Mouse (Mus musculus): ENCODE data around the gene Tmem178b. TPM values are rescaled to one million over a fixed set of nuclear protein-coding genes. Genes with fewer than 3 reads are reported as not detected.
A peak's percentile ranks its signal among the peaks of the same experiment; 100 is the strongest.

Tmem178b gene
- polyA plus RNA-seq, 1 experiment from 2014 or later = 10.5 TPM

DNA sequence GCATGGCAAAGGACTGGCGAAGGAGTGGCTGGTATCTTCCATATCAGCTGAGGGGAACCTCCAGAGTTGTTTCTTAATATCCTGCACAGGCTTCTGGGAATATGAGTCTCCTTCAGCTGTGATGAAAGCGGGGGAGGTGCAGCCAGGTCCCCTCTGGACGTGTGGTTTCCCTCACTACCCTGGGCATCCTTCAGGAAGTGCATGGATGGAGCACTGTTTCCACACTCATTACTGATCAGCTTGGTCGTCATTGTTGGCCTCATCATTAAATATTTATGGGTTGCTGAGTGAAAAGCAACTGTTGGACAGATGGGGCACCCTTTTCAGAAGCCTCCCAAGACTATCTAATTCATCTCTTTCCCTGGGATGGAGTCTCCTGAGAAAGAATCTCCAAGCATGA is 146.3 kb downstream of the Tmem178b start:
- Histone ChIP-seq H3K4me1 (replicated peaks; ENCODE audit: control insufficient read depth, insufficient read depth, low read length) (peaks cover 2% of the 10 kb centered on the region; the same call in 1 of the 2 replicates), H3K4me2 (replicated peaks; ENCODE audit: low read depth, low read length) (no peak overlapping the region), H3K36me3 (ENCODE audit: control insufficient read depth, insufficient read depth, low read length) (no peaks in the 10 kb centered on the region), H3K27me3 (ENCODE audit: control insufficient read depth, insufficient read depth, low read length) (no peaks in the 10 kb centered on the region), H3K9me3 (ENCODE audit: control insufficient read depth, low read length) (no peaks in the 10 kb centered on the region), H3K9ac (ENCODE audit: low read depth, low read length) (no peak overlapping the region), H3K4me3 (ENCODE audit: low read depth, low read length) (no peak overlapping the region), H3K27ac (ENCODE audit: low read depth, low read length) (peak overlapping the region; percentile 58; the same call in 1 of the 2 replicates)
- ATAC-seq (ENCODE audit: low FRiP score) (peak; percentile 85), DNase-seq (ENCODE audit: low spot score) (peak; percentile 69)
- WGBS = 26% methylated on average over 4 of the region's 4 CpGs

DNA sequence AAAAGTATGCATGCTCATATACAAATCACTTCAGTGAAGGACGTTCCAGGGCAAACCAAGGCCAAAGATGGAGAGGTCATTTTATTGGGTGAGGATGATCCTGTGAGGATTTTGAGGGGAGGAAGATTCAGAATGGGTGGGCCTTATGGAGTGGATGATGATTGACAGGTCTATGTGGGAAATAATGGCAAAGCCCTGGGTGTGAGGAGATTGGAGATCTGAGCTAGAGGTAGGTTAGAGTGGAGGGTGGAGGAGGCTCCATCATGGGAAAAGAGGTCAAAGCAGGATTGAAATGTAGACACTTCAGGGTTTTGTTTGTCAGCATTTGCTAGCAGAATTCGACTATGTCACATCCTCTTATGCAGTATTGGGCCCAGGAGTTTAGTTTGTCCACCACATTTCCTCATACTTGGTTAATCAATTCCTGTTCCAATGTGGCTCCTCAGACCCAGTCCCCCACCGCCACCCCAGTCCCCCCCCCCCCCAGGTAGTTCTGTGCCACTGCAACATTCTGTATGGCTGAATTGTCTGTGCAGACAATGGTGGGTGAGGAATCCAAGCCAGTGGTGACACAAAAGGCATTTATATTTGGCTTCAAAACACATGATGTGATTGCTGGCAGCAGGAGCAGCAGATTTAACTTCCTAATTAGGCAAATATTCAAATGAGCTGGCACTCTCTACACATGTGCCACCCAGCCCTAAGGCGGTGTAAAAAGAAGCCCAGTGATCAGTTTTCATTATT is 150.7 kb downstream of the Tmem178b start:
- no peak overlapping the region for H3K4me2 ChIP-seq (replicated peaks; ENCODE audit: low read depth, low read length)
- H3K27me3 ChIP-seq (ENCODE audit: control insufficient read depth, insufficient read depth, low read length) = no peaks in the 10 kb centered on the region
- ATAC-seq (ENCODE audit: low FRiP score) = peak; percentile 68
- peak overlapping the region; percentile 61 for H3K27ac ChIP-seq (ENCODE audit: low read depth, low read length)
- no peak overlapping the region for H3K4me3 ChIP-seq (ENCODE audit: low read depth, low read length)
- DNase-seq (ENCODE audit: low spot score) = no peak
- no peak overlapping the region for H3K9ac ChIP-seq (ENCODE audit: low read depth, low read length)
- no peaks in the 10 kb centered on the region; the same call in 1 of the 2 replicates for H3K4me1 ChIP-seq (replicated peaks; ENCODE audit: control insufficient read depth, insufficient read depth, low read length)
- WGBS = 67% methylated on average over 4 of the region's 4 CpGs
- no peaks in the 10 kb centered on the region for H3K36me3 ChIP-seq (ENCODE audit: control insufficient read depth, insufficient read depth, low read length)
- no peaks in the 10 kb centered on the region for H3K9me3 ChIP-seq (ENCODE audit: control insufficient read depth, low read length)

DNA sequence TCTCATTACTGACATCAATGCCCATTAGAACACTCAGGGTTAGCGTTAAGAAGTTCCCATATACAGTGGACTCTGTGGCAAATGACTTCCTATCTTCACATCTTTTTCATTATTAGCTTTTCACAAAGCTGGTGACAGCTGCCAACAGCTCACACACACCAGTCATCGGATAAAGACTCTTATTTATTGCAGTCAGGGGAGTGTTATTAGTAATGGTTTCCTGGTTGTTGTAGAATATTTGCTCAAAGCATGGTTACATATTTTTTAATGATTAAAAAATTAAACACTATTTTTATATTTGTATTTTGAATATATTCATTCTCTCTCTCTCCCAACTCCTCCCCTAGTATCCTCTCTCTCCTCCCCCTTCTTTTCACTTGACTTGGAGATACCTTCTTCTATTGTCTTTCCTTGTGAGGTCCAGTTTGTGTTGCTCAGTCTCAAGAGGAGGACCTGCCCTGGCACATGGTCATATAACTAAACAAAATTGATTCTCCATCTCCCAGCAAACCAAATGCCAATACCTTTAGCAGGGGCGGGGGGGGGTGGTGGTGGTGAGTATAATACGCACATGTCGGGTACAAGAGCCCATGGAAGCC is 151.4 kb downstream of the Tmem178b start:
- H3K36me3 ChIP-seq (ENCODE audit: control insufficient read depth, insufficient read depth, low read length) = no peaks in the 10 kb centered on the region
- no peak for DNase-seq (ENCODE audit: low spot score)
- H3K9ac ChIP-seq (ENCODE audit: low read depth, low read length) = no peak overlapping the region
- H3K4me3 ChIP-seq (ENCODE audit: low read depth, low read length) = no peak overlapping the region
- no peaks in the 10 kb centered on the region; the same call in 1 of the 2 replicates for H3K4me1 ChIP-seq (replicated peaks; ENCODE audit: control insufficient read depth, insufficient read depth, low read length)
- no peak for ATAC-seq (ENCODE audit: low FRiP score)
- no peaks in the 10 kb centered on the region for H3K9me3 ChIP-seq (ENCODE audit: control insufficient read depth, low read length)
- H3K27me3 ChIP-seq (ENCODE audit: control insufficient read depth, insufficient read depth, low read length) = no peaks in the 10 kb centered on the region
- 69% methylated on average over 5 of the region's 5 CpGs for WGBS
- H3K27ac ChIP-seq (ENCODE audit: low read depth, low read length) = no peak overlapping the region; the same call in 1 of the 2 replicates
- no peak overlapping the region for H3K4me2 ChIP-seq (replicated peaks; ENCODE audit: low read depth, low read length)

DNA sequence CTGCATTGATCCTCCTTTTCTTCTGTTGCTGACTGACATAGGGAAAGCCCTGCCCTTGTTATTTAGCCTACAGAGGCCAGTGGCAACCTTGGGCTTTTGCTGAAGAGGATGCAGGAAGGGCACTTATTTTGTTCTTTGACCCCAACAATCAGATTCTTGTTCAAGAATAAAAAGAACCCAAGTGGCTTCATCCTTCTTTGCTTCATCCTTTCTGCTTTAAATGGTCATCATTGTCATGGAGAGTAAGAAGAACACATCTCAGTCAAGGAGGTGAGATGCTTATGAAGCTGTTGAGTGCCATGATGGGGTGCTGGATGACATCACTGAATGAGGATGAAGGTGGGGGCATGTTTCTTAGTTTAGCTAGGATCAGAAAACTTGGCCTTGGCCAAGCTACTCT is 159.8 kb downstream of the Tmem178b start:
- H3K9ac ChIP-seq (ENCODE audit: low read depth, low read length) = no peak overlapping the region
- H3K27me3 ChIP-seq (ENCODE audit: control insufficient read depth, insufficient read depth, low read length) = no peaks in the 10 kb centered on the region
- ATAC-seq (ENCODE audit: low FRiP score) (no peak), DNase-seq (ENCODE audit: low spot score) (no peak)
- H3K4me3 ChIP-seq (ENCODE audit: low read depth, low read length) = no peak overlapping the region
- no peaks in the 10 kb centered on the region for H3K36me3 ChIP-seq (ENCODE audit: control insufficient read depth, insufficient read depth, low read length)
- H3K4me2 ChIP-seq (replicated peaks; ENCODE audit: low read depth, low read length) = no peak overlapping the region
- H3K9me3 ChIP-seq (ENCODE audit: control insufficient read depth, low read length) = no peaks in the 10 kb centered on the region
- H3K4me1 ChIP-seq (replicated peaks; ENCODE audit: control insufficient read depth, insufficient read depth, low read length) = no peaks in the 10 kb centered on the region; the same call in 1 of the 2 replicates
- H3K27ac ChIP-seq (ENCODE audit: low read depth, low read length) = no peak overlapping the region

DNA sequence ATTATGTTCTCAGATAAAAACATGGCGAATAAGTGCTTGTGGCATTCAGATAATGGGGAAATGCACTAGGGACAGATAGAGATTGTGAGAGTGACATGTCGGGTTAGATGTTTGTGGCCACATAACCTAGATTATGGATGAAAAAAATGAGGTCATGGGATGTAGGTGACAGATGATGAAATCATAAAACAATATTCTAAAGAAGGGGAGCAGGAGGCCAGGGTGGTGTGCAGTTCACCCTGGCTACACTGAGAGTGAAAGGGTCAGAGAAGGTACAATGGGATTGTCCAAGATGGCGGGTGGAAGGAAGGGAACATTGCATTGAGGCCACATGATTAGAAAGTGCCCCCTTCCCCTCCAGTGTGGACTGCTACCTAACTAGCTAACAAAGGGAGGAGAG is 160.9 kb downstream of the Tmem178b start:
- H3K4me3 ChIP-seq (ENCODE audit: low read depth, low read length) = no peak overlapping the region
- no peaks in the 10 kb centered on the region for H3K36me3 ChIP-seq (ENCODE audit: control insufficient read depth, insufficient read depth, low read length)
- no peaks in the 10 kb centered on the region for H3K9me3 ChIP-seq (ENCODE audit: control insufficient read depth, low read length)
- H3K9ac ChIP-seq (ENCODE audit: low read depth, low read length) = no peak overlapping the region
- H3K27ac ChIP-seq (ENCODE audit: low read depth, low read length) = no peak overlapping the region
- no peak overlapping the region for H3K4me2 ChIP-seq (replicated peaks; ENCODE audit: low read depth, low read length)
- H3K27me3 ChIP-seq (ENCODE audit: control insufficient read depth, insufficient read depth, low read length) = no peaks in the 10 kb centered on the region
- no peak for ATAC-seq (ENCODE audit: low FRiP score)
- no peak for DNase-seq (ENCODE audit: low spot score)
- H3K4me1 ChIP-seq (replicated peaks; ENCODE audit: control insufficient read depth, insufficient read depth, low read length) = no peaks in the 10 kb centered on the region; the same call in 1 of the 2 replicates
- 95% methylated on average over 3 of the region's 3 CpGs for WGBS

DNA sequence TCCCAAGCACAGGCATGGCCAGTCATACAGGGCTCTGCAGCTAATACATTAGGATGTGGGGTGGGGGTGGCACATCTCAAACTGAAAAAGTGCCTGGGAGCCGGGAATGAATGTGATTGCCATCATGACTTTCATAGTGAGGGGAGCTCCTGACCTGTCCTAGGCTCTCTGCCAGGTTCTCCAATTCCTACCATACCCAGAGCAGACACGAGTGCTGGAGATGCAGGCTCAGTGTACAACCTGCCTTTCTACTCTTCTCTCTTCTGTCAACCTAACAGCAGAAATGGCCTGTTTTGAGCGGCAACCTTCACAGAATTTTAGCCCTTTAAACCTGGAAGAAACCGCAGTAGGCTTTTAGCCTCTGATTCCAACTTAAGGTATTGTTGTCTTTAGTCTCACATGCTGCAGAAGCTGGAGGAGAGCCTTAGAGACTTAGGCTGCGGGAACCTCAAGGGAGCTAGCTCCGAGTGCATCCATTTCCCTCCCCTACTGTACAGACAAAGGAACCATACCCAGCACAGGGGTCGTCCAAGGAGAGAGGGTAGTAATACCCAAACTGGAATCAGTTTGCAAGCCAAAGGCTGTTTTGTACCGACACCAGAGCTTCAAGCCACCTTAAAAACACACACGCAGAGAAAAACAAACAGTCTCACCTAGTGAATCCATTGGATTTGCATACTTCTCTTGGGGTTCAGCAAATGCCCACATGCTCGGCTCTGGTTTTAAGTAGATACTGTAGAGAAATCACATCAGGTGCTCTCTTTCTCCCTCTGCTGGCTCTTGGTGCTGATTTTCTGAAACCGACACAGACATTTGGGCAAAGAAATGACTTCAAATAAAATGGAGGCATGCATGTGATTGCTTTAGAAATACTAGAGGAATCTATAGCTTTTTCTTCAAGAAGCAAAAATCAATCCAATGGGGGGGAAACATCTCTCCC is 176.2 kb downstream of the Tmem178b start:
- Histone ChIP-seq H3K9ac (ENCODE audit: low read depth, low read length) (peak overlapping the region; percentile 2; the same call in 1 of the 2 replicates), H3K4me1 (replicated peaks; ENCODE audit: control insufficient read depth, insufficient read depth, low read length) (no peaks in the 10 kb centered on the region), H3K9me3 (ENCODE audit: control insufficient read depth, low read length) (no peaks in the 10 kb centered on the region), H3K27me3 (ENCODE audit: control insufficient read depth, insufficient read depth, low read length) (no peaks in the 10 kb centered on the region), H3K4me3 (ENCODE audit: low read depth, low read length) (no peak overlapping the region), H3K36me3 (ENCODE audit: control insufficient read depth, insufficient read depth, low read length) (no peaks in the 10 kb centered on the region), H3K27ac (ENCODE audit: low read depth, low read length) (peak overlapping the region; percentile 64), H3K4me2 (replicated peaks; ENCODE audit: low read depth, low read length) (peak overlapping the region; percentile 2; the same call in 1 of the 2 replicates)
- 45% methylated on average over 11 of the region's 11 CpGs for WGBS
- DNase-seq (ENCODE audit: low spot score) (peak; percentile 62), ATAC-seq (ENCODE audit: low FRiP score) (peak; percentile 79)

DNA sequence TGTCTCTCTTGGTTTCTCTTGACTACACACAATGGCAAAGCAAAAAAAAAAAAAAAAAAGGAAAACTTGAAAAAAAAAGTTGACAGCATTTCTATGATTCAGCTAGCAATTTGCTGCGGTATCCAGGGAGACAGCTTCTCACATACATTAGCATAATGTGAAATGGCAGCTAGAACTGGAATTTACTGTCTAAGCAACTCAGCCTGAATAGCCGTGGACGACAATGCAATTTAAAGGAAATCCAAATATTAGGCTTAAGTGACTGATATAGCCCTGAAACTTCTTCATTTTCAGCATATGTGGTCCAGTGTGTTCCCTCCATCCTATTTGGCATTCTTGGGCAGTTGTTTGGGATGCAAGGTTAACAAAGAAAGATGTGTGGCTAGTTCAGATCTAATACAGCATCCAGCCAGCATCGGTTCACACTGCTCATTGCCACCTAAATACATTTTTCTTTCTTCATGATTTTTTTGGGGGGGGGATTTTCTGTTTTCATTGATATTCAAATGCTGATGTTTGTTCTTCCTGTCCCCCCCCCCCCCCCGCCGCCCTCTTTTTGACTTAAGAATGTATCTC is 176.9 kb downstream of the Tmem178b start:
- Histone ChIP-seq H3K27ac (ENCODE audit: low read depth, low read length) (no peak overlapping the region), H3K27me3 (ENCODE audit: control insufficient read depth, insufficient read depth, low read length) (no peaks in the 10 kb centered on the region), H3K4me1 (replicated peaks; ENCODE audit: control insufficient read depth, insufficient read depth, low read length) (no peaks in the 10 kb centered on the region), H3K9ac (ENCODE audit: low read depth, low read length) (no peak overlapping the region), H3K36me3 (ENCODE audit: control insufficient read depth, insufficient read depth, low read length) (no peaks in the 10 kb centered on the region), H3K4me2 (replicated peaks; ENCODE audit: low read depth, low read length) (no peak overlapping the region), H3K4me3 (ENCODE audit: low read depth, low read length) (no peak overlapping the region), H3K9me3 (ENCODE audit: control insufficient read depth, low read length) (no peaks in the 10 kb centered on the region)
- DNase-seq (ENCODE audit: low spot score) = peak; percentile 25
- ATAC-seq (ENCODE audit: low FRiP score) = peak; percentile 80
- WGBS = 58% methylated on average over 4 of the region's 6 CpGs

DNA sequence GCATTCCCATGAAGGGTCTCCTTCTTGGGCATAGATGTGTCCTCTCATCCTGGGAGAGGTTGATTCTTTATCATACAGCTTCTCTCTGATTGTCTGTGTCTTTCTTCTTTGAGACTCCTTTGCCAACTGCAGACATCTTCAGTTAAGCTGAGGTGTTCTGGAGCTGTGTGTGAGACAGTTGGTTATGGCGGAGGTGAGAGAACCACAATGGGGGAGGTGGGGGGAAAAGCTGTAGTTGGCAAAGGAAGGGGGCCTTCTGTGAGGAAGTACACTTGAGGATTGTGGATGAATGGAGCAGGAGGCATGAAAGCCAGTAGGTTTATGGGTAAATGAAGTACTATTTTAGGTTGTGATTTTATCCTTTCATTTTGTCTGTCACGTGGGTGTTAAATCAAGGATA is 178.6 kb downstream of the Tmem178b start:
- no peaks in the 10 kb centered on the region for H3K4me1 ChIP-seq (replicated peaks; ENCODE audit: control insufficient read depth, insufficient read depth, low read length)
- ATAC-seq (ENCODE audit: low FRiP score) = no peak
- H3K27me3 ChIP-seq (ENCODE audit: control insufficient read depth, insufficient read depth, low read length) = no peaks in the 10 kb centered on the region
- no peaks in the 10 kb centered on the region for H3K9me3 ChIP-seq (ENCODE audit: control insufficient read depth, low read length)
- no peaks in the 10 kb centered on the region for H3K36me3 ChIP-seq (ENCODE audit: control insufficient read depth, insufficient read depth, low read length)
- no peak overlapping the region for H3K4me3 ChIP-seq (ENCODE audit: low read depth, low read length)
- DNase-seq (ENCODE audit: low spot score) = no peak
- 90% methylated on average over 2 of the region's 2 CpGs for WGBS
- no peak overlapping the region for H3K27ac ChIP-seq (ENCODE audit: low read depth, low read length)
- no peak overlapping the region for H3K9ac ChIP-seq (ENCODE audit: low read depth, low read length)
- H3K4me2 ChIP-seq (replicated peaks; ENCODE audit: low read depth, low read length) = no peak overlapping the region

Data from hindbrain, embryonic 11.5 days (tissue).